Mouse (Mus musculus): Measurements from ENCODE around the gene Kcnk10.

GRCm38 (mm10) chr12:98477673-98478461 is 100.2 kb downstream of the Kcnk10 start:
- TF ChIP-seq POLR2A (IDR thresholded peaks at IDR 0.05; ENCODE audit: extremely low read depth, insufficient read depth, low read length) (no peak), CTCF (IDR thresholded peaks at IDR 0.05; ENCODE audit: extremely low read depth, insufficient read depth, low read length) (no peak)

All from cortical plate, adult 2 months (tissue).